Mouse (Mus musculus): ENCODE measurements around the gene Arhgap25. TPM values are rescaled to one million over a fixed set of nuclear protein-coding genes. Genes with fewer than 3 reads are reported as not detected.

Gene Arhgap25
- total RNA-seq, 2 experiments from 2014 or later, result 5.2 to 6.1 TPM

DNA sequence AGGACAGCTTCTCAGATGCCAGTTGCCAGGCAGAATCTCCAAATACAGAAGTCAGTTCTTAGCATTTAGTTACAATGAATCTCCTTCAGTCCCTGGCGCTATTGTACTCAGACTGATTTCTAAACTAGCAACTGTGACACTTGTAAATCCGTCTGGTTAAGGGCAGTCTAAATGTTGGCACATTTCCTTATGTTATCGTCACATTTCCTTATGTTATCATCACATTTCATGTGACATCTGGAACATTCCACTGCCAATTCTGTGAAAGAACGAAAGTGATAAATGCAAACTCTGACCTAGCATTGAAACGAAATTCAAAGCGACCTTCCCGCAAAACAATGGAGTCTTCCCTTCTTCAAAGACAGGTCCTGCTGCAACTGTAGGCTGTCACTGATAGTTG lies 87.8 kb downstream of the Arhgap25 start:
- no peak for DNase-seq

DNA sequence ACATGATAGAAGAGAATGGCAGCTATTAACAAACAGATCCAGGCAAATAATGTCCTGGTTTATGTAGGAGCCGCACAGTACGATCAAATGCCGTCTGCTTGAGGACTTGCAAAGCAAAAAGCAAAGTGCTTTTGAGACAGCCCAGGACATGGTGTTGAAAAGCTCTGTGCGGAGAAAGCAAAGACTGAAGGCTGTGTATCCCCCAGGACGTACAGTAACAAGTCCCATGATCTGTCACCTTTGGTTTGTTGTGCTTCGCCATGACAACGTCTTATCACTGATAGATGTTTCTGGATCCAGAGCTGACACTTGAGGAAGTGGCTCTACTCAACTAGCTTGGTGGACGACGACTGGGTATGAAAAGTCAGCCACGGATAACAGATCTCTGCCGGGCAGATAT lies 89.8 kb downstream of the Arhgap25 start:
- DNase-seq, result peak; percentile 23

DNA sequence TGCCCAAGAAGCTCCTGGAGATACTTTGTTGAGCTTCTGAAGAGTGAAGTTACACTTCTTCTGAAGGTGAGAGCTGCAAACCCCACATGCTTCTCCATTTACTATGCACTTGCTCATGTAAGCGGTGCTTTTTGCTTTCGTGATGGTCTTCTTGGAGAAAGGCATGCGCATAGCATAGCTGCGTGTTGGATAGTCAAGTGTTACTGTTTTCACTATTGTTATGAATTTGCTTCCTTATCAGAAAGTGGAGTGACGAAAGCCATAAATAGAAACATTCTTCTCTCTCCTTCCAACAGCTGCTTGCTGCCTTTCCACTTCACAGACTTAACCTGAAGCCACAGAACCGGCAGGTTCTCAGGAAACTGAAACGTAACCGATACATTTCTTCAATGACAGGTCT lies 96.3 kb downstream of the Arhgap25 start:
- DNase-seq, result no peak

GRCm38 (mm10) chr6:87435791-87436190 lies 97.3 kb downstream of the Arhgap25 start:
- no peak for DNase-seq

GRCm38 (mm10) chr6:87428487-87429044 lies 104.5 kb downstream of the Arhgap25 start, which contains the start of gene Bmp10:
Bmp10 (plus strand) TSS chr6:87428994.
- DNase-seq, result no peak

DNA sequence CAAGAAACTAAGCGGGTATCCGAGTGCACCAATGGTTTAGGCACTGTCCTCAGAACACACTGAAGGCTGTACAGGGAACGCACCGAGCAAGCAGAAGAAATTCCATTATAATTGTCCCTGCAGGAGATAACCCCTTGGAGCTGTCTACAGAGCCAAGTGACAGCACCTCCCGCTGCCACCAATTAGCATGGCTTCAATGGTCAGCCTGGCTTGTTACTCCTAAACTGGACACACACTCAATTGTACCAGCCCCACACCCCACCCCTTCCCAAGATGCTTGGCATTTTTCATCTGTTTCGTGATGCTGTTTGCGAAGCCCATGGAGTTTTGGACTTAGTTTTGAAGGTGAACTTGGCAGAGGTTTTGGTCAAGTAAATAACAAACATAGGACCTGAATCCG lies 105.4 kb downstream of the Arhgap25 start:
- DNase-seq, result no peak

DNA sequence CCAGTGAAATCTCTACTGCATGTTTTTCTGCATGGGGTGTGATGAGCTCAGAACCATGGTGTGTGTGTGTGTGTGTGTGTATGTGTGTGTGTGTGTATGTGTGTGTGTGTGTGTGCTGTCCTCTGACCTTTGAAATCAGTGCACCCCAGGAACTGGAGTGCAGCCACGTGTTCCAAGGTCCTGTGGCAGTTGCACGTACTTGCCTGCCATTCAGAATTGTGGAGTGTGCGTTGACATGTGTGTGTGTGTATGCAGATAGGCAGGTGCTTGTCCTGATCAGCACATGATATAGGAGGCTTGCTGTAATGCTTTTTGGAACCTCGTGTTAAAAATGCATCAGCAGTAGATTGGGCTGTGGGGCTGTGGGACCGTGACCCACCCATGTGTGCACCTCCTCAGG lies 106.1 kb downstream of the Arhgap25 start:
- DNase-seq, result no peak

DNA sequence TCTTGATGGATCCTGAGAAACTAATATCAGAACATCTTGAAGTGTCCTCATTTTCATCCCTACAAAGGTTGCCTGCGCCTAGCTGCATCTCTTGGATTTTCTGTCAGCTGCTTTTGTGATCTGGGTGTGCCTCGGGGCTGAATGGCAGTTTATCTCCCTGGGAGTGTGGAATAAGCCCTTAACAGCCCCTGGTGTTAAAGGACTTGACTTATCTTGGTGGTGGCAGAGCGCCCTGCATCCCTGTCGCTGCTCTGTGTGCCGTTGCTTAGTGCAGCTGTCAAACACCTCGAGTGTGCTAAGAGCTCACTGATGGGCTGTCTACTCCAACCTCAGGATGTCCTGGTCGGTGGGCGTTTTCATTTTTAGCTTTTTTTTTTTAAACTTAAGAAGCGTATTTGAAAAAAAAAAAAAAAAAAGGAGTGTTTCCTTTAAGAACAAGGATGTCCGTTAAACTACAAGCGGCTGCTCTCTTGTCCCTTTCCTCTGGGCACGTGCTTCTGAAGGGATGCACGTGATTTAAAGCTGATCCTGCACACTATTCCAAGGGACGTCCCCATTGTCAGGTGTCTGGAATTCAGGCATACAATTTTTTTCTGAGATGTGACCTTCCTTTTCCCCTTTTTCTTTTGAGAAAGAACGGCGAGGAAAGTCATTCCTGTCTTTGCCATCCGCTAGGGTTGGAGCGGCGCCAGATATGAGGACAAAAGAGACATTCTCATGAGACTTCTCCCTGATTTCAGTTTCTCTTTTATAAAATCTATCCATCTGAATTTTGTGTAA lies 108.8 kb downstream of the Arhgap25 start:
- DNase-seq, result peak; percentile 58

DNA sequence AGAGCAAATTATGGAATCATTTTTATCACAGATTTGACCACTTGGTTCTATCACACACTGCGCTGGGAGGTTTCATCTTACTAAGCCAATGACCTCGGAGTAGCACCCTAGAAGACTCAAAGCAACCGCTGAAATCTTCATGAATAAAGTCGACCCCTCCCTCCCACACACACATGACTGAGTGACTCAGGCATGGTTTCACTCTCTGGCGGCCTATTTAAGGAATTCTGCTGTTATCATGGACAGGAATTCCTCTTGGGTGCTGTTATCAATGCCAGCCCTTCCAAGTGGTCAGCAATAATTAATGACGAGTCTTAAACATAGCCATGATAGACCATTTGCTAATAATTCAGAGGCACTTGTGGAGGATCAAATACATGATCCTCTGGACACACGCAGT lies 110.8 kb downstream of the Arhgap25 start:
- DNase-seq, result no peak

DNA sequence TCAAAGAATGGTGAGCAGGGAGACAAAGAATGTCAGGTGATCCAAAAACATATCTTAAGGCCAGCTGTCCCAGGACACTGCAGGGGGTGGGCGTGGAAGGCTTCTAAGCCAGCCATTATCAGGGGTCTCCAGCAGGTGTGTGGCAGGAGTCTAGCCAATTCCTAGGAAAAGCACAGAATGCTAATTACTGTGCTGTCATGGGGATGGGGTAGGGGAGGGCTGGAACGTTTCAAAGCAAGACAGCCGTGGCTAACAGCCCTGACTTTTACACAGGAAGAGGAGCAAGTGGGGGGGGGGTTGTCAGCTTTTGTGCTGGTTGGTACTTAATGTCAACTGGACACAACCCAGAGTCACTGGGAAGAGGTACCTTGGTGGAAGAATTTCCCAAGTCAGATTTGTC lies 121.0 kb downstream of the Arhgap25 start:
- no peak for DNase-seq

Other genes with a start within 250 kb of the Arhgap25 start
- 10 to 100 TPM; 32.9 to 34.0 TPM for gene Antxr1, start 197.4 kb downstream of the Arhgap25 start, total RNA-seq (2021)
- under 1 TPM in 1 of 2 experiments, not detected in 1; 0.21 TPM for gene Gkn1, start 182.3 kb downstream of the Arhgap25 start, total RNA-seq (2021)
- not detected for gene Gkn2, start 159.9 kb downstream of the Arhgap25 start, total RNA-seq (2021)
- gene Gkn3, start 144.3 kb downstream of the Arhgap25 start, total RNA-seq (2021), result 1 to 10 TPM; 1.5 to 1.7 TPM
- 10 to 100 TPM; 61.7 to 65.3 TPM for gene Bmp10, start 104.3 kb downstream of the Arhgap25 start, total RNA-seq (2021)
- 1 to 10 TPM in 1 of 2 experiments, under 1 TPM in 1; 0.88 to 1.1 TPM for gene Prokr1, start 57.5 kb upstream of the Arhgap25 start, total RNA-seq (2021)
- 1 to 10 TPM; 2.7 to 3.1 TPM for gene Aplf, start 138.9 kb upstream of the Arhgap25 start, total RNA-seq (2021)
- 1 to 10 TPM; 1.5 to 2.4 TPM for gene Efcc1, start 197.6 kb upstream of the Arhgap25 start, total RNA-seq (2021)
- gene Gp9, start 244.8 kb upstream of the Arhgap25 start, total RNA-seq (2021), result 1 to 10 TPM in 1 of 2 experiments, under 1 TPM in 1; 0.64 to 1.1 TPM

Data from heart, postnatal 4 days (tissue).